Mouse (Mus musculus): ENCODE data around the gene Mrpl33.

Gene Mrpl33

DNA sequence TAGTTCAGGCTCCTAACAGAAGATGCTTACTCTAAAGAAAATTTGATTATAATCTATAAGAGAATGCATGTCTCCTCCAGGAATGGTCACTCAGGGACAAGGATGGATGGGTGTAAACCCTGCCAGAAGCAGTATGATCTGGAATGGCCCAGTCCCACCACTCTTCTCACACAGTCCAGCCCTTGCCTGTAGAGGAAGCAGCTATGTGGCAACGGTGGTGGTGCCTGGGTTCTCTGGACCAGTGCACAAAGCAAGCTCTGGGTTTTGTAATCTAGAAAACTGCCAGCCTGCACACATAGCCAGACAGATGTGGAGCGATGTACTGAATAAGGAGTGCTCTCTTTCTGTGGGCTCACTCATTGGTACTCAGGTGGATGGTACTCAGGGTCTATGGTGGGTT is 43.8 kb downstream of the Mrpl33 start:
- no peak for DNase-seq (ENCODE audit: low spot score)

DNA sequence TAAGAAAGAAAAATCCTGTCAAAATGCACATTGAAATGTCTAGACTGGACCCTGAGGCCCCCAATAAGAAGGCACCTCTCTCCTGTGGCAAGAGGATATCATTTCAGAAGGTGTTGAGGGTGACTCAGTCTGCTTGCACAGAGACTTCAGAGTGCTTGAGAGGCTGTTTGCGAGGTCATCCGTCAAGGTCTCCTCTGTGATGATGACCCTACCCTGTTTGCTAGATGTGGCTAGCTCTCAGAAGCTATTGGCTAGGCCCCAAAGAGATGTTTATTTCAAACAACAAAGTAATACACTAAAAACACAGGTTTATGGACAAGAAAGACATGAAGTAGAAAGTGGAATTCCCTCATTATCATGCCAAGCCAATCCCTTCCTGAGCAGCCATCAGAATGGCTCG is 45.6 kb downstream of the Mrpl33 start:
- DNase-seq (ENCODE audit: low spot score), result no peak

DNA sequence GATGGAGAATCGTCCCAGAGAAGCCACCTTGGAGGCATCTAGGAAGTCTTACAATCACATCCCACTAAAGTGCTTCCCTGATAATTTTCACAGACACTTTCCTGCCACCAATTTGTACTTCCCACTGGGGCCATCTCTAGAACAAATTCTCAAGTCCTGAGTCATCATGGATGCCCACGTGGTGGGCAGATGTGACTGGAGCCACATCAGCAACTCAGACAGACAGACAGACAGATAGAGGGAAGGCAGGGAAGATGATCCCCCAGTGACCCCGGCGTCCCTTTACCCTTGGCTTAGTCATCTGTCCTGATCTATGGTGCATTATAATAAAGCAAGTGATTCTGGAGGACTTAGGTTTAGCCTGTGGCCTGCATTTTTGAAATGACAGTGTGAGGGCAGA is 47.5 kb downstream of the Mrpl33 start:
- no peak for DNase-seq (ENCODE audit: low spot score)

DNA sequence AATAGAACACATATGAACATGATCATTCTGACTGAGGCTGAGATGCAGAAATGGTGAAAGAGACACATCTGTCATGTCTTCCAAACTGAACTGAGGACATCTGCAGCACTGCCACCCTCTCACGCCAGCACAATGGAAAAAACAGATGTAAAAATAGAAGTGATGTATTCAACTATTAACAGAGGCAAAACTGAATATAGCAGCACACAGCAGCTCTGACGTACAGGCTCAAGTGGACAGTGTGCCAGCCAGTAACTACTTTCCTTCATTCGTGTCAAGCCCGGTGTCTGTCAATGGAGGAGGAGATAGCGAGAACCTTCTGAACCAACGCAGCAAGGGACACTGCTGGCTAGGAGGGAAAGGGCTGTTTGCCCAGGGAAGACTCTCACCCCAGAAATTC is 48.1 kb downstream of the Mrpl33 start:
- no peak for DNase-seq (ENCODE audit: low spot score)

DNA sequence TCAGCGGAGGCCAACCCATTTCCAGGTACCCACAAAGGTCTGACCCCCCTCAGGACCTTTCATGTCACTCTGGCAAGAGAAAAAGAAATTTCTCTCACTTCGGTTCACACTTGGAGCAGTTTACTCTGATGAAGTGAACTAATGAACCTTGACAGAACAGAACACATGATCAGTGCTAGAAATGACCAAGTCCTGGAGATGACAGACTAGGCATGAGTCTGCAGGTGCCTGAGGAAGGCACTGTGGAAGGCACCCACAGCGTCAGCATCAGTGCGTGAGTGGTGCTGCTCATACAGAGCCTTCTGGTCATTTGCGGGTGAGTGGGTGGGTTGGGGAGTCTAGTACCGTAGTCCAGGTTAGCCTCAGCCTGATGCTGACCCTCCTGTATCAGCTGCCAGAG is 49.1 kb downstream of the Mrpl33 start:
- DNase-seq (ENCODE audit: low spot score), result no peak

DNA sequence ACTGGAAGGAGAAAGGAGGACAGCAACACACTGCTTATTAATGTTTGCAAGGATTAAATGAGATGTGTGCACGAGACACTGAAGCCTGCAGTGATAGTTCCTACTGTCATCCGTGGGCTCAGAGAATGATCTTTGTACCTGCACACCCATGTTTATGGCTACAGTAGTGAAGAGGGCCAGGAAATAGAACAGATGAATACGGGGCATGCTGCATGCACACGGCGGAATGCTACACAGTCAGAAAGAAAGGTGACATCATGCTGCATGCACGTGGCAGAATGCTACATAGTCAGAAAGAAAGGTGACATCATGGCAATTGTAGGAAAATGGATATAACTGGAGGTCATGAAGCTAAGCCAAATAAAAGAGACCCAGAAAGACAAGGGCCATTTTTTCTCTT is 49.8 kb downstream of the Mrpl33 start:
- DNase-seq (ENCODE audit: low spot score), result no peak

DNA sequence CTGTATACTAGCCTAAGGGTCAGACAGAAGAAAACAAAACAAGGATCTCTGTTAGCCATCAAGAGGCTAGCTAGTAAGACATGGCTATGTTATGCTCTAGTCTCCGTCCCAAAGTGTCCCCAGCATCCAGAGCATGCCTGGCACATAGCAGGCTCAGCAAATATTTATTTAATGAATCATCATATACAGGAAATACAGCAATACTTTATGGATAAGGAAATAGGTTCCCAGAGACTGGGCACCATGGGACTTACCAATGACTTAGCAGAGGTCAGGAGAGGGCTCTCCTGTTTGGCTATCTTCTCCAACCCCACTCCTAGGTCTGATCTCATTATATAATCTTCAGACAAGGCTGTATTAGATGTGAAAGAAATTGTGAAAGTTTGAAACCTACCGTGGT is 50.6 kb downstream of the Mrpl33 start:
- no peak for DNase-seq (ENCODE audit: low spot score)

DNA sequence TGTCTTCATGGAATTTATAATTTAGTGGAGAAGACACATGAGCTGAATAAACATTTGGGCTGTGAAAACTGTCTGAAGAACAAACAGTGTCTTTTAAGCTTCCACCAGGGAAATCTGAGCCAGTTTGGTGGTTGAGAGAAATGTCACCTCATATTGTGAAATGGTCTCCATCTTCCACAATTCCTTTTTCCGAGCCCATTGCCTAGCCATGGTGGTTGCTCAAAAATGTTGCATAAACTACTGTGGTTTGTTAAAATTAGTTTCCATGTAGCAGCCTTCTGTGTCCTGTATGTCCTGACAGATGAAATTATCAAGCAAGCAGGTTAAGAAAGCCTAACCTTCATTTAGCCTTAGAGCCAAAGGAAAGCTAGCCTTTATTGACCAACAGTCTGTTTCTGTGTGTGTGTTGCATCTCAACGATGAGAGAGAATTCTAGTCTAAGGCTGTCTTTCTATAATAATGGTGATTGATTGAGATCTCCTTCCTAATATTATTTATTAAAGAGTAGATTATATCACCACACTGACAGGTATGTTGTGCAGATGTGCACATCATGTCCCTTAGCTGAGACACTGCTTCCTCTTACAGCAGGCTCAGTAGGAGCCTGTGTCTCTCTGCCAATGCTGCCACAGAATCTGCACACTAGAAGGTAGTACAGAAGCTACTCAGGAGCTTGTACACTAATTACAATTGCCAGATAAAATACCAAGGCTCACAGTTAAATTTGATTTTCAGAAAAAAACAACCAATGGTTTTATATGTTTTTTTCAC is 54.0 kb downstream of the Mrpl33 start:
- no peak for DNase-seq (ENCODE audit: low spot score)

DNA sequence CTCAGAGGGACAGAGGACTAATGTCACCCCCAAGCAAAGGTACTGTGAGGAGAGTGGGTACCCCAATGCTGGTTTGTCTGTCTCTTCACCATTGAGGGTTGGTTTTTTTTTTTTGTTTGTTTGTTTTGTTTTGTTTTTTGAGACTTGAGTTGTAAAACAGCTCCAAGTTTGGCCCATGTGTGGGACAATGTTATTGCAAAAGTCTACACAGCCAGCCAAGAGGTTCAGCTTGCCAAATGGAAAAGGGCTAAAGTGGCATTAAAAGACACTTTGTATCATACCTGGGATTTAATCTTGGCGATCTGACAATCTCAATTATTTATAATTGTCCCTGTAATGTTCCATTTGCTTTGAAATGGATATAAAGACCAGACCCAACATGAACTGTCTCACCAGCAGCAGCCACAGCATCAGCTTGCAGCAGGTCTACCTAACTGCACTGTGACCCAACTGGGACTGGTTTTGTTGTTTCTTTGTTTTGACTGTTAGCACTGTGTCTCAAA is 59.0 kb downstream of the Mrpl33 start:
- DNase-seq (ENCODE audit: low spot score), result no peak

DNA sequence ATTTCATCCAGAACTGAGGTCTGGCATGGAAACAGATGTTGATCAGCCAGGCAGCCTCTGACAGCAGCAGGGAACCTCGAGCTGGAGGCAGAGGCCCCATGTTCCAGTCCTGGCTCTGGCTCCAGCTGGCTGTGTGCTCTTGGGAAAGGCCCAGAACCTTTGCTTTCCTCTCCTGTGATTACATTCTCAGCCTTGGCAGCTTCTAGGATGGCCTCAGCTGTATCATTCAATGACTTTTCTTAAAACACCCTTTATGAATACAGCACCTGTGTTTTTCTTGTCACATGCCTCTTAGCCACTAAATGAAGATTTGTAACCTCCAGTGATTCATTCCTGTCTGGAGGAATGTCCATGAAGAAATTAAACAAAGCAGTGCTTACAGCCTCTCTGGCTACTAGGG is 69.4 kb downstream of the Mrpl33 start:
- DNase-seq (ENCODE audit: low spot score), result no peak

DNA sequence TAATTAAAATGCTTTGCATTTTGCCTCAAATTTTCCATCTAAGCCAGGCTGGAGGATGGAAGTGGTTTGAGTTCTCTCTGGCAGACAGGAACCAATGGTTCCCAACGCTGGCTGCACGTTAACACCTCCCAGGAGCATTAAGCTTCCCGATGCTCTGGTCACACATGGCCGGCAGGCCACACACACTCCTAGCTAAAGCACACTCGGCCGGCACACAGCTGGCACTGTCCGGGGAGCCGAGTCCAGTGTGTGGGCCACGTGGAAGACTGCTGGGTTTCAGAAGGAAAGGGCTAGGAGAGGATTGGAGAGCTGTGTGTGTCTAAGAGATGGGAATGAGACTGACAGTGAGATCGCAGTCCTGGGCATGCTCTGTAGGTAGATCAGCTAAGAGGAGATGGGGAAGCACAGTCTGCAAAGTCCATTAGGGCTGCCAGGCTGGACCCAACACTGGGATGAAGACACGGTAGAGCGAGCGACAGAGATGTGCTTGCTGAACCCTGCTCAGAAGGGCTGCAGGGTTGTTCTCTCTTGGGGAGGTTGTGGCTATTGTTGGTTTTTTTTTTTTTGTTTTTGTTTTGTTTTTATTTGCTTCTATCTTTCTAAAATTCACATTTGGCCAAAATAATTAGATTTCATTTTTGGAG is 71.7 kb downstream of the Mrpl33 start:
- no peak for DNase-seq (ENCODE audit: low spot score)

DNA sequence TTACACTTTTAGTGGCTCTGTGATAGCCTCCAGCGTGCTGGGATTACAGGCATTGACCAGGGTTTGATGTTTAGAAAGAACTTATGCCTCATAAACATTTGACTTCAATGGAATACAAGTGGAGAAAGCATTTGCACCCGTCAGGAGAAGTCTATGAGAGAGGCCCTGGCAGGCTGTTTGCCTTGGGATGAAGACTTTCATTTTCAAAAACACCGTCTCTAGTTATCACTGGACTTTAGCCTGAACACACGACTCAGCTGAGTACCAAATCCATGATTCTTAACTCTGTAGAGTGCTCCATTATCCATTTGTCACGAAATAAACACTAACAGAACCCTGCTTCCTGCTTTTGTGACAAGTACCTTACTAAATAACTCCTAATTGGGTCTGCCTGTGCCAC is 73.2 kb downstream of the Mrpl33 start:
- DNase-seq (ENCODE audit: low spot score), result no peak

DNA sequence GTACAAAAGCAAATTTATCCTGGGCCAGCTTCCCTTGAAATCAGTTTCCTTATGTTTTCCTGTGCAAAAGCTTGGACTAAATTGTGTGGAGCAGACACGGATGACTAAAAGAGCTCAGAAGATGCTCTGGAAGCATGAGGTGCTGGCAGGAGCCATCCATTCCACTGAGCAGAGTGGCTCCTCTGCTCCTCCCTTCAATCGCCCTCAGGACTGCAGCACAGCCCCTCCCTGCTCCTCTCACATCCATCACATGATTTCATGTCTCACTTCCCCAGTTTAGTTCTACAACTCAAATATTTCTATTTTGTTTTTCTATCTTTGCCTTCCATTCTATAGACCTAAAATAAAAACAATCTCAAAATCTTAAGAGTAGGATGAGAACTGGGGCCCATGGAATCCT is 74.4 kb downstream of the Mrpl33 start:
- DNase-seq (ENCODE audit: low spot score), result no peak

DNA sequence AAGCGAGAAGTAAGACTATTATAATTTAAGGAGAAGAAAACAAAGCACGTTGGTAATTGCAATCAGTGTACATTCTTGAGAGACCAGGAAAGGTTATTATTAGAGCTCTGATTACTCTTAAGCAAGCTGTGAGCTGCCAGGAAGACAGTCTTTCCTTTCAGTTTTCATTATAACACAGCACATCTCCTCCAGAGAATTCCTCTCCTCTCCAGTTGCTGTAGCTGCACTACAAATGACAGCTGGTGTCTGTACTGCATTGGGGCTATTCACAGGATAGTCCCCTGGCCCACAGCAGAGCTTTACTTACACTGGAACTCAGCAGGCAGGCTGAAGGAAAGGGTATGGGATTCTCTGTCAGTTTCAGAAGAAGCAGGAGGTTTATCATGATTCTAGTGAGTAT is 76.7 kb downstream of the Mrpl33 start:
- no peak for DNase-seq (ENCODE audit: low spot score)

DNA sequence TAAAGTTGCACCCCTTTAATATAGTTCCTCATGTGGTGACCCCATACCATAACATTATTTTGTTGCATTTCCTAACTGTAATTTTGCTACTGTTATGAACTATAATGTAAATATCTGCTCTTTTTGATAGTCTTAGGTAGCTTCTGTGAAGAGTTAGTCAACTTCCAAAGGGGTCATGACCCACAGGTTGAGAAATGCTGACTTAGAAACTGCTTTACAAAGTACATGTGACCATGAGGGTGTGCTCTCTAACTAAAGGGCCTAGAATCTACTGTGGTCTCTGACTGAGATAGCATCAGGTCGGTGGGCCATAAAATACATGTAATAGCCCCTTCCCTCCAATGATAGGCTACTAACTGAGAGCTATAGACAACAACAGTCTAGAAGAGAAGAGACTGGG is 81.3 kb downstream of the Mrpl33 start:
- DNase-seq (ENCODE audit: low spot score), result no peak

DNA sequence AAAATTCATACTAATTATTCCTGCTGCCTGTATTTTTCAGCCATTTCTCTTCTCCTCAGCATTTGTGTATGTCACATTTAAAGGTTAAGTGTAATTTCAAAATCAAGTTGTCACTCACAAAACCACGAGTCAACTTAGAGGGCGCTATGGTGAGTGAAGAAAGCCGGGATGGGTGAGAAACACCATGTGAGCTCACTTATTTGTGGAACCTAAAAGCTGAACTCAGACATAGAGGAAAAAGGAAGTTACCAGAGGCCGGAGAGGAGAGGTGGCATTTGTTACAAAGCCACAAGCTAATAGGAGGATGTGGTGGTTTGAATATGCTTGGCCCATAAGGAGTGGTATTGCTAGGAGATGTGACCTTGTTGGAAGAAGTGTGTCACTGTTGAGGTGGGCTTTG is 83.4 kb downstream of the Mrpl33 start:
- DNase-seq (ENCODE audit: low spot score), result no peak

DNA sequence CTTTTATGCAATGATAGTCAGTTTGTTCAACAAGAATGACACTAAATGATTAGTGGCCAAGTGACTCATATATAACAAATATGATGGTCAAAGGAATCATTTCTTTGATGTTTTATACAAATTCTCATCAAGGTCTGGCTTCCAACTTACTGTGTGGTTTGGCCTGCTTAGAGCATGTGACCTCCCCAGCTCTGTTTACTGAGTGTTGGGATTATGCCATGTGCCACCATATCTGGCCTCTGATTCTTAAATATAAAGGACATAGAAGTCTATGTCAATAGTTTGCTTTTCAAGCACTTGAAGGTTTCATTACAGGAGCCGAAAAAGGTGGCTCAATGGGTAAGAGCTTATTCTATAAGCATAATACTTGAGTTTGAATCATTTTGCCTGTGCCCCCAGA is 85.6 kb downstream of the Mrpl33 start:
- no peak for DNase-seq (ENCODE audit: low spot score)

DNA sequence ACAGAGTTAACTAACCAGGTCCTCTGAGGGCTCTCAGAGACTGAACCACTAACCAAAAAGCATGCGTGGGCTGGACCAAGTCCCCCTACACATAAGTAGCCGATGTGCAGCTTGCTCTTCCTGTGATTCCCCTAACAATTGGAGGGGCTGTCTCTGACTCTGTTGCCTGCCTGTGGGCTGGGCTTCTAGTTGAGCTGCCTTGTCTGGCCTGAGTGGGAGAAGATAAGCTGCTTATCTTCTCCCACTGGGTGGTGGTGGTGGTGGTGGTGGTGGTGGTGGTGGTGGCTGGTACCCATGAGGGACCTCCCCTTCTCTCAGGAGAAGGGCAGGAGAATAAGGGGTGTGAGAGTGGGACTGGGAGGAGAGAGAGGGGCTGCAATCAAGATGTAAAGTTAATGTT is 89.3 kb downstream of the Mrpl33 start:
- peak; percentile 22 for DNase-seq (ENCODE audit: low spot score)

DNA sequence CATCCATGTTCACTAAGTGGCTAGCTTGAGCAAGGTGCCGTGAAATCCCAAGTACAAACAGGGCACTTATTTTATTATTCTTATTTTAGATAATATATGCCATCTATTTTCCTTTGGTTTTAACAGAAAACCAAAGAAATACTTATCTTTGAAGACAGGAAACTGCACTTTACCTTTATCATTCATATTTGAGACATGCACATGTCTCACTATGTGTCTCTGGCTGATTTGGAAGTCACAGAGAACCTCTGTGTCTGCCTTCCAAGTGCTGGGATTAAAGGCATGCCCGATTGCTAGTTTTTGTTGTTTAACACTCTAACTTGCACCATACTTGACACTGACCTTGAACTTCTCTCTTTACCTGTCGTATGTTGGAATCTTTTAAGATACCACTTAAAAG is 91.2 kb downstream of the Mrpl33 start:
- no peak for DNase-seq (ENCODE audit: low spot score)

DNA sequence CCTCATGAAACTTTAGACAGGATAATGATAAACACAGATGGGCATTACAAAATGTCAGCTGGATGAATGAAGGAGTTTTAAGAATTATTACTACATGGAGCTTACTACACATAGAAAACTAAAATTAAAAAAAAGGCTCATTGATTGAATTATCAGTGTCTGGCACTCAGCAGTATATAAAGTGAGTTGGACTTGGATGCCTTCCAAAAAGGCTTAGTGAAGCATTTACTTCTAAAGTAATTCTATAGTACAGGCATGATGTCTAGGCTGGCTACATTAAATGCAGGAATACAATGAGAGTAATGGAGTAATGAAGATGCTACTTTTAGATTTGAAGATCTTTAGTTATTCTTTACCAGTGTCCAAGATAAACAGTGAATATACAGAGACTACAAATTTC is 96.5 kb downstream of the Mrpl33 start:
- no peak for DNase-seq (ENCODE audit: low spot score)

DNA sequence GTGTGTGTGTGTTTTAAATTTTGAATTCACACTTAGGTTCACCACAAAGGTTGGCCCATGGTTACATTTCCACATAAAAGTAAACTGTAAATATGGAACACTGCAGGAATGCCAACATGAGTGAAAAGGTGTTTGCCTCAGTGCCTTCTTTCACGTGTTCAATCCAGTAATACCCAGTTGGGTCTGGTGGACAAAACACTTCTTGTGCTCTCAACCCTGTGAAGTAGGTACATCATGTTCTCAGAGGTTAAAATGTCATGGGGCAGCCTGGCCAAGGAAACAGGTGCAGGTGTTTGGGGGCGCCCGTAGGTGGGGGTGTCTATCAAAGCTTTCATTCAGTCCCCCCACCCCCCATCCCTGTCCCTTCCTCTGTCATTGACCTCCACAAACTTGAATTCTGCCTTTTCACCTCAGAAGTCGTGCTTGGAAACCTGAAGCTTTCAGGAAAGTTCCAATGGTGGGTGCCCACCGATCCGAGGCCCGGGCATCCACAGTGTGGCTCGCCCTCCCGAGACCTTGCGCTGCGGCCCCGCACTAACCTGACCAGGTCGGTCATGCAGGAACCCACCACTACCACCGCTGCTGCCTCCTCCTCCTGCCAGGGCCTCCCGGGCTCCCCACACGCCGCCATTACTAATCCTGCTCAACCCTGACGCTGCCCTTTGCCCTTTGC is 100.4 kb downstream of the Mrpl33 start, which contains the start of gene Rbks:
Rbks (minus strand) TSS at position 657 of the 673 bp plus-strand sequence.
- no peak for DNase-seq (ENCODE audit: low spot score)

DNA sequence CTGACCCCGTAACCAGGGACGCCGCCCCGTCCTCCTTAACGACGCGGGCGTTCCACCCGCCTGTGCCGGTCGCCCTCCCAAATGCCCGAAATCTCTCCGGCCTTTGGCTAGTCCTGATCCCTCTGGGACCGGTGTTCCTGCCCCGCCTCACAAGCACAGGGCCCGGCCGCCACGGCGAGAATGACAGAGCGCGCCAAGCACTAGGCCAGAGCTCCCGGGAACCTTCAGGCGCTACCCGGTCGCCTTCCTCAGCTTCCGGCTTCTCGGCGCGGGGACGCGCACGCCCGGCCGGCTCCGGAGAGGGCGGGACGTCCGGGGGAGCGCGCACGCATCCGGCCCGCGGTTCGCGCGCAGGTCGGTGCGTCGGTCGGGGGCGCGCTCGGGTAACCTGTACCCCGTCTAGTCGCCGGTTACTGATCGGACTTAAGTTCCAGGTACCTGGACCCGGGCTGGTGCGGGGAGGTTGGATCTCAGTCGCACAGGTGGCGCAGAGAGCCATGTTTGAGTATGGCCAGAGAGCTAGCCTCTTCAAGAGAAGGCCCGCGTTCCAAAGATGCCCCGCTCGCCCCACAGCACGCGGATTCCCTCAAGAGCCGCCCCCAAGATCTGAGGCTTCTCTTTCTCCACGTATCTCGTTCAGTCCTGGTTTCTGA is 101.0 kb downstream of the Mrpl33 start, which contains the start of gene Babam2:
Babam2 (plus strand) TSS at position 41 of the 653 bp plus-strand sequence.
- peak; percentile 96 for DNase-seq (ENCODE audit: low spot score)
